Mouse (Mus musculus) limb, embryonic 15.5 days (tissue): ENCODE results near the gene Vapb. TPM values are rescaled to one million over a fixed set of nuclear protein-coding genes. Genes with fewer than 3 reads are reported as not detected.
"Not testable (repeated sequence)": the region's sequence is repeated elsewhere in the genome, so short reads cannot be mapped to it uniquely, and the experiment has no call there.

Source experiments
- ATAC-seq: fragments of 200-750 bp; cut with Nextera tagmentation; 2 replicates; pipeline ENCODE4 v1.8.0; 2017; ENCODE audit warnings: low read depth, moderate TSS enrichment; ENCODE audit not compliant: insufficient number of reproducible peaks, low FRiP score, low TSS enrichment
- H3K27ac ChIP-seq: fragments of 300-500 bp; sonication (generic); 2 replicates; pipeline ENCODE4 v1.5.1; 2015; ENCODE audit warnings: moderate library complexity, mild to moderate bottlenecking, inconsistent platforms
- H3K27me3 ChIP-seq: fragments of 300-500 bp; sonication (generic); 2 replicates; pipeline ENCODE4 v1.6.1; 2015; ENCODE audit warnings: inconsistent platforms
- H3K36me3 ChIP-seq: fragments of 300-500 bp; sonication (generic); 2 replicates; pipeline ENCODE4 v1.6.1; 2015; ENCODE audit warnings: inconsistent platforms
- H3K4me1 ChIP-seq: fragments of 300-500 bp; sonication (generic); 2 replicates; pipeline ENCODE4 v1.6.1; 2015; ENCODE audit warnings: inconsistent platforms
- H3K4me2 ChIP-seq: fragments of 300-500 bp; sonication (generic); 2 replicates; pipeline ENCODE4 v1.6.1; 2015; ENCODE audit warnings: mild to moderate bottlenecking, inconsistent platforms
- H3K4me3 ChIP-seq: fragments of 300-500 bp; sonication (generic); 2 replicates; pipeline ENCODE4 v1.5.1; 2015; ENCODE audit warnings: mild to moderate bottlenecking, inconsistent platforms
- H3K9ac ChIP-seq: fragments of 300-500 bp; sonication (generic); 2 replicates; pipeline ENCODE4 v1.6.1; 2015; ENCODE audit warnings: inconsistent platforms
- H3K9me3 ChIP-seq: fragments of 300-500 bp; sonication (generic); 2 replicates; pipeline ENCODE4 v1.6.1; 2016; ENCODE audit warnings: inconsistent platforms
- WGBS: fragments of 180-500 bp; shearing (Covaris S2); methylation state at CpG from one replicate; pipeline ENCODE4 v1.1.7; 2015; 5-methylcytosine and 5-hydroxymethylcytosine counted together
- polyA plus RNA-seq: library from polyadenylated mRNA; unstranded; fragments of >200 nt; fragmentation: Nextera tagmentation; extraction: Ambion mirVana; gene quantifications from 2 replicates; pipeline ENCODE4 v1.2.1, GENCODE M21; 2015

Vapb gene
- 10.3 and 15.7 TPM in 2 replicates for polyA plus RNA-seq

DNA sequence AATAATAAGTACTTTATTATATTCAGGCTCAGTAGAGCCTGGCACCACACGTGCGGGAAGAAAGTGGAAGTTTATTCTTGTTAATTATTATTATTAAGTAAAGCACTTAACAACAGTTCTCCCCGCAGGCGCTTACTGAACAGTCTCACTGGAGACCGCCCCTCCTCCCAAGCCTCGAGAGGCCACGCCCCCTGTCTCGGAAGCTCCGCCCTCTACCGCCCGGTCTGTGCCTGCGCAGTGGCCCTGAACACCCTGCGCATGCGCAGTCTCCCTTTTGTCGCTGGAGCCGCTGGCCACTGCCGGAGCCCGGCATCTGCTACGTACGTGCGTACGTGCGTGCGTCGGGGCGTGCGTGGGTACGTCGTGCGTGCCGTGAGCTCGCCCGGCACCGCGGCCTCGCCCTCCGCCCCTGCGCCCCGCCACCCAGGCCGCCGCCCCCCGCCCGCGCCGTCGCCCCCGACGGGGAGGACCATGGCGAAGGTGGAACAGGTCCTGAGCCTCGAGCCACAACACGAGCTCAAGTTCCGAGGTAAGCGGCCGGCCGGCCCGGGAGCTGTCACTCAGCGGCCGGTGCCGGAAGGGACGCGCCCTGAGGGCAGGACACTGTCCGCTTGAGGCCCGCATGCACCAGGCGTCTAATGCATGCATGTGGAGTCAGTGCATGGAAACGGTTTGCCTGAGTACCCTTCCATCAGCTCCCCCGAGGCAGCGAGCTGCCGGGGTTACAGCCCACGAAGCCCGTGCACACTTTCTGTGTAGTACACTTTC, at the start of gene Vapb:
Gene Vapb (plus strand): TSS at position 290 of the 768 bp plus-strand sequence.
- peak within 1 kb of the TSS; percentile 62 for H3K4me2 ChIP-seq
- peak within 1 kb of the TSS; percentile 87 for H3K4me3 ChIP-seq
- H3K9me3 ChIP-seq, result no peaks in the 10 kb centered on the region
- H3K27ac ChIP-seq, result peak within 1 kb of the TSS; percentile 76
- H3K9ac ChIP-seq, result peak within 1 kb of the TSS; percentile 81
- H3K36me3 ChIP-seq, result peaks cover 14% of the 10 kb centered on the region; the same call in 1 of the 2 replicates
- WGBS, result under 1% methylated on average over 70 of the region's 70 CpGs
- H3K27me3 ChIP-seq, result no peaks in the 10 kb centered on the region
- H3K4me1 ChIP-seq, result peaks cover 28% of the 10 kb centered on the region
- ATAC-seq, result peak; percentile 93

DNA sequence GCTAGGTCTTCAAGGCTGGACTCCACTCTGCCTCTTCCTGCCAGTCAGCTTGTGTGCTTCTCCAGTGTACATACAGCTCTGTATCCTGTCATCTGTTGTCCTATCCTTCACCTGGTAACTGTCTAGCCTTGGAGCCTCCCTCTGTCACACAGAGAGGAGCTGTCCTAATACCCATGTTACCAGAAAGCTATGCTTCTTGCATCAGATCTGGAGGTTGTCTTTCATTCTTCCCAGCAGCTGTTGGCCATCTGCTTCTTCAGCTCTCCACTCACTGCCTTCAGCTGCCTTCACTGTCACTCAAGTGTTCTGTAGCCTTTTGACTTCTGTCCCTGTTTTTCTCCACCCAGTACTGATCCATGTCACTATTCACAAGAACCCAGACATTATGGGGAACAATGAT, 47.5 kb upstream of the Vapb start:
- Histone ChIP-seq H3K9ac (no peak overlapping the region), H3K4me2 (no peak overlapping the region), H3K9me3 (no peaks in the 10 kb centered on the region), H3K36me3 (peaks cover 54% of the 10 kb centered on the region), H3K27ac (no peak overlapping the region), H3K4me3 (no peak overlapping the region), H3K27me3 (no peaks in the 10 kb centered on the region), H3K4me1 (peaks cover 10% of the 10 kb centered on the region)
- peak; percentile 48; the same call in 1 of the 2 replicates for ATAC-seq

GRCm38 (mm10) chr2:173691748-173692147, 45.6 kb upstream of the Vapb start:
- Histone ChIP-seq H3K9me3 (no peaks in the 10 kb centered on the region), H3K36me3 (peaks cover 70% of the 10 kb centered on the region)
- ATAC-seq, result no peak

GRCm38 (mm10) chr2:173692693-173693092, 44.6 kb upstream of the Vapb start:
- H3K4me1 ChIP-seq, result peaks cover 3% of the 10 kb centered on the region
- no peaks in the 10 kb centered on the region for H3K9me3 ChIP-seq
- ATAC-seq, result no peak
- H3K9ac ChIP-seq, result no peak overlapping the region
- H3K4me3 ChIP-seq, result no peak overlapping the region
- H3K36me3 ChIP-seq, result peaks cover 79% of the 10 kb centered on the region
- H3K27ac ChIP-seq, result no peak overlapping the region
- no peak overlapping the region for H3K4me2 ChIP-seq
- 88% methylated on average over 2 of the region's 2 CpGs for WGBS
- H3K27me3 ChIP-seq, result no peaks in the 10 kb centered on the region

More at GRCm38 (mm10) chr2:173691748-173692147, 45.6 kb upstream of the Vapb start:
- no peak overlapping the region for H3K4me2 ChIP-seq
- no peak overlapping the region for H3K4me3 ChIP-seq
- WGBS, result 70% methylated on average over 6 of the region's 6 CpGs
- no peak overlapping the region for H3K9ac ChIP-seq
- no peaks in the 10 kb centered on the region for H3K27me3 ChIP-seq
- H3K27ac ChIP-seq, result no peak overlapping the region
- peaks cover 3% of the 10 kb centered on the region for H3K4me1 ChIP-seq

DNA sequence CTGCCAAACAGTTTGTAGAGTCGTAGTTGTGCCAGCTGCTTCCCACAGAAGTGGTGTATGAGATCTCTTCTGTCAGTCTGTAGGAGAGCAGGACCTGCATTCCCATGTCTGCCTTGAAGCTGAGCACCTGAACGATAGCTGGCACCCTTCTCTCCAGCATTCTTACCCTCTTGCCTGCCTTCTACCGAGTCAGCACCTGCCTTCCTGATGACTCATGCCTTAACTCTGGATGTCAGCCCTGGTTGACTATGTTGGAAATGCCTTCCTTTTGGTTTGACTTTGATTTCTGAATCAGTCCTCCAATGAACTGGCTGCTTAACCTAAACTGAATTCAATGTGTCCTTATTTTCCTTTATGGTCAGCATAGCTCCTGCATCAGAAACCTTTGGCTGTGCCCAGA, 38.5 kb upstream of the Vapb start:
- H3K9me3 ChIP-seq, result no peaks in the 10 kb centered on the region
- H3K4me2 ChIP-seq, result no peak overlapping the region
- no peak overlapping the region for H3K4me3 ChIP-seq
- H3K36me3 ChIP-seq, result peaks cover 82% of the 10 kb centered on the region
- H3K4me1 ChIP-seq, result peaks cover 17% of the 10 kb centered on the region
- H3K9ac ChIP-seq, result no peak overlapping the region
- 64% methylated on average over 3 of the region's 3 CpGs for WGBS
- H3K27ac ChIP-seq, result no peak overlapping the region
- ATAC-seq, result no peak
- H3K27me3 ChIP-seq, result no peaks in the 10 kb centered on the region

- no peak overlapping the region for H3K4me2 ChIP-seq
- H3K27ac ChIP-seq, result peak overlapping the region; percentile 61
- H3K4me1 ChIP-seq, result peaks cover 21% of the 10 kb centered on the region
- no peak for ATAC-seq
- H3K9me3 ChIP-seq, result no peaks in the 10 kb centered on the region
- H3K4me3 ChIP-seq, result no peak overlapping the region
- 26% methylated on average over 16 of the region's 16 CpGs for WGBS
- no peaks in the 10 kb centered on the region for H3K27me3 ChIP-seq
- no peak overlapping the region for H3K9ac ChIP-seq
- H3K36me3 ChIP-seq, result peaks cover 64% of the 10 kb centered on the region
Observed at GRCm38 (mm10) chr2:173702096-173702866, 35.0 kb upstream of the Vapb start.

DNA sequence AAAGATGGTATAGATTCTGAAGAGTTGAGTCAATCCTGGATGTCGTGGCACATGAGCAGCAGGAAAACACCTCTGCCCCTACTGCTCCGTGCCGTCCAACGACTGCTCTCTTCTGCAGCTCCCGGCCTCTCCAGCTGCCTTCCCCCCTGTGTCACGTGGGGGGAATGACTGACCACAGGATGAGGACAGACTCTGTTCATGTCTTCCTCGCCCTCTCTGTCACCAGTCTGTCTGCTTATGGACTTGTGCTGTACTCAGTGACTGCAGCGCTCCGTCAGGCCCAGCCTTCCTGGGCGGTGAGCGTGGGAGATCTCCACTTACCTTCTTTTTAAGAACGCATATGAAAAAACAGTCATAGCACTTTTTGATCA, 34.5 kb upstream of the Vapb start:
- 65% methylated on average over 12 of the region's 12 CpGs for WGBS
- Histone ChIP-seq H3K36me3 (peaks cover 62% of the 10 kb centered on the region), H3K4me2 (no peak overlapping the region), H3K4me3 (no peak overlapping the region), H3K27ac (peak overlapping the region; percentile 61), H3K4me1 (peaks cover 21% of the 10 kb centered on the region), H3K27me3 (no peaks in the 10 kb centered on the region), H3K9me3 (no peaks in the 10 kb centered on the region), H3K9ac (no peak overlapping the region)
- no peak for ATAC-seq

- H3K4me3 ChIP-seq, result no peak overlapping the region
- H3K27me3 ChIP-seq, result no peaks in the 10 kb centered on the region
- peaks cover 29% of the 10 kb centered on the region for H3K4me1 ChIP-seq
- peaks cover 40% of the 10 kb centered on the region for H3K36me3 ChIP-seq
- no peak overlapping the region for H3K9ac ChIP-seq
- no peak overlapping the region for H3K4me2 ChIP-seq
- H3K9me3 ChIP-seq, result no peaks in the 10 kb centered on the region
- peak overlapping the region; percentile 28; the same call in 1 of the 2 replicates for H3K27ac ChIP-seq
- 61% methylated on average over 15 of the region's 15 CpGs for WGBS
- ATAC-seq, result no peak
Observed at GRCm38 (mm10) chr2:173705827-173706551, 31.3 kb upstream of the Vapb start.

- not testable (repeated sequence) for H3K9me3 ChIP-seq, H3K27me3 ChIP-seq, H3K4me3 ChIP-seq, H3K9ac ChIP-seq, H3K4me2 ChIP-seq, H3K27ac ChIP-seq, ATAC-seq
- H3K4me1 ChIP-seq, result peaks cover 17% of the 10 kb centered on the region
- peaks cover 34% of the 10 kb centered on the region for H3K36me3 ChIP-seq
Observed at GRCm38 (mm10) chr2:173707626-173708025, 29.7 kb upstream of the Vapb start.

GRCm38 (mm10) chr2:173710193-173710592, 27.1 kb upstream of the Vapb start:
- H3K36me3 ChIP-seq, result peaks cover 14% of the 10 kb centered on the region
- H3K4me1 ChIP-seq, result peaks cover 17% of the 10 kb centered on the region
- 35% methylated on average over 6 of the region's 6 CpGs for WGBS
- no peaks in the 10 kb centered on the region for H3K27me3 ChIP-seq
- no peaks in the 10 kb centered on the region for H3K9me3 ChIP-seq
- no peak overlapping the region for H3K4me2 ChIP-seq
- H3K27ac ChIP-seq, result no peak overlapping the region
- no peak overlapping the region for H3K4me3 ChIP-seq
- H3K9ac ChIP-seq, result no peak overlapping the region
- ATAC-seq, result no peak

DNA sequence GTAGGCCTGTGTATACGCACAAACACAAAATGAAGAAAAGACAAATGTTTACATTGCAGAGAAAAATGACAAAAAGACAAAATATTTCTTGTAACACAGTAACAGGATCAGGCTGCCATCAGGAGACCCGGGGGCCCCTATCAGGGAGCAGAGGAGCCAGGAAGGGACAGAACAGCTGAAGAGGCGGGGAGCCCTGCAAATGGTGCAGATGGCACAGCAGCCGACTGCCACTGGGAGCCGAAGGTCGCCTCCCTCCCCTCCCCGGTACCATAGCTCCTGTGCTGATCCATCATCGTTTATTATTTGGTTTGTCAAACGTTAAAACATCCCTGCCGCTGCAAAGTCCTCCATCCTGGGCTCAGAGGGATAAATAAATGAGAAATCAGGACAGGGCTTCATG, 24.7 kb upstream of the Vapb start:
- no peaks in the 10 kb centered on the region for H3K9me3 ChIP-seq
- peaks cover 6% of the 10 kb centered on the region for H3K36me3 ChIP-seq
- H3K27me3 ChIP-seq, result no peaks in the 10 kb centered on the region
- peaks cover 12% of the 10 kb centered on the region for H3K4me1 ChIP-seq
- H3K4me3 ChIP-seq, result no peak overlapping the region
- no peak for ATAC-seq
- WGBS, result 39% methylated on average over 10 of the region's 10 CpGs
- H3K27ac ChIP-seq, result no peak overlapping the region
- H3K9ac ChIP-seq, result no peak overlapping the region
- H3K4me2 ChIP-seq, result no peak overlapping the region

DNA sequence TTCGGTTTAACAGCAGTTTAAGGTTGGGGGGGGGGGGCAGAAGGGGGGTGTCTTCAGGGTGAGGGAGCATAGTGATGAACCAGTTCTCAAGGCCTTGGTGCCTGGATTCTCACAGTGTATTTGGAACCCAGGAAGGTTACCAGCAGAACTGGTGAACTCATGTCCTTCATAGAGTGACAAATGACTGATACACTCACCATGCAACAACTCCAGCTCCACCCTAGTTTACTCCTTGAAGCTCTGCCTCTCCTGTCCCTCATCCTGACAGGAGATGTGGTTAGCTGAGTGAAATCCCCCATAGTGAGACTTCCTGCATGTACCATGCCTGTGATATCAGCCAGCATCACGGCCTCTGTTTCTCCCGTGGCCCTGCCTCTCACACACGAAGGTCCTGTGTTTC, 24.1 kb upstream of the Vapb start:
- H3K4me2 ChIP-seq, result no peak overlapping the region
- peaks cover 12% of the 10 kb centered on the region for H3K4me1 ChIP-seq
- peaks cover 2% of the 10 kb centered on the region for H3K36me3 ChIP-seq
- H3K9me3 ChIP-seq, result no peaks in the 10 kb centered on the region
- no peak overlapping the region for H3K4me3 ChIP-seq
- 67% methylated on average over 4 of the region's 4 CpGs for WGBS
- no peak for ATAC-seq
- H3K9ac ChIP-seq, result no peak overlapping the region
- no peak overlapping the region for H3K27ac ChIP-seq
- no peaks in the 10 kb centered on the region for H3K27me3 ChIP-seq
